Mouse (Mus musculus) kidney, embryonic 14.5 days (tissue): ENCODE measurements around the gene Trip11. TPM values are rescaled to one million over a fixed set of nuclear protein-coding genes. Genes with fewer than 3 reads are reported as not detected.
A peak's percentile ranks its signal among the peaks of the same experiment; 100 is the strongest.
"Not testable (repeated sequence)": the region's sequence is repeated elsewhere in the genome, so short reads cannot be mapped to it uniquely, and the experiment has no call there.

Experiments
- ATAC-seq: fragments of 200-750 bp; cut with Nextera tagmentation; 2 replicates; pipeline ENCODE4 v1.8.0; 2017; ENCODE audit warnings: moderate number of reproducible peaks, mild to moderate bottlenecking, moderate TSS enrichment, moderate library complexity; ENCODE audit not compliant: low FRiP score, low TSS enrichment
- H3K27ac ChIP-seq: fragments of 300-500 bp; sonication (generic); 2 replicates; pipeline ENCODE4 v1.5.1; 2014; ENCODE audit warnings: low read depth, mild to moderate bottlenecking, low read length, moderate library complexity, mixed read lengths
- H3K27me3 ChIP-seq: fragments of 300-500 bp; sonication (generic); 2 replicates; pipeline ENCODE4 v1.6.1; 2014; ENCODE audit warnings: mild to moderate bottlenecking, low read length; ENCODE audit not compliant: control insufficient read depth, insufficient read depth
- H3K36me3 ChIP-seq: fragments of 300-500 bp; sonication (generic); 2 replicates; pipeline ENCODE4 v1.6.1; 2014; ENCODE audit warnings: low read length, mixed read lengths; ENCODE audit not compliant: control insufficient read depth, insufficient read depth
- H3K4me1 ChIP-seq: fragments of 300-500 bp; sonication (generic); 2 replicates; pipeline ENCODE4 v1.6.1; 2014; ENCODE audit warnings: low read length, mixed read lengths; ENCODE audit not compliant: control insufficient read depth, insufficient read depth
- H3K4me2 ChIP-seq: fragments of 300-500 bp; sonication (generic); replicated peaks from 2 replicates; pipeline ENCODE4 v1.6.1; 2014; ENCODE audit warnings: low read depth, mild to moderate bottlenecking, low read length
- H3K4me3 ChIP-seq: fragments of 300-500 bp; sonication (generic); 2 replicates; pipeline ENCODE4 v1.5.1; 2014; ENCODE audit warnings: mild to moderate bottlenecking, low read length
- H3K9ac ChIP-seq: fragments of 300-500 bp; sonication (generic); 2 replicates; pipeline ENCODE4 v1.6.1; 2014; ENCODE audit warnings: low read depth, mild to moderate bottlenecking, low read length, moderate library complexity
- H3K9me3 ChIP-seq: fragments of 300-500 bp; sonication (generic); 2 replicates; pipeline ENCODE4 v1.6.1; 2016; ENCODE audit warnings: low read length; ENCODE audit not compliant: control insufficient read depth
- WGBS: fragments of 180-500 bp; shearing (Covaris S2); extraction: QIAGEN DNeasy Blood & Tissue Kit; methylation state at CpG from one replicate; pipeline ENCODE4 v1.1.7; 2014; 5-methylcytosine and 5-hydroxymethylcytosine counted together
- polyA plus RNA-seq: library from polyadenylated mRNA; unstranded; fragments of >200 nt; fragmentation: Nextera tagmentation; extraction: Ambion mirVana; gene quantifications from 2 replicates; pipeline ENCODE4 v1.2.1, GENCODE M21; 2014

Trip11 gene
- polyA plus RNA-seq = 19.8 and 29.4 TPM in 2 replicates

DNA sequence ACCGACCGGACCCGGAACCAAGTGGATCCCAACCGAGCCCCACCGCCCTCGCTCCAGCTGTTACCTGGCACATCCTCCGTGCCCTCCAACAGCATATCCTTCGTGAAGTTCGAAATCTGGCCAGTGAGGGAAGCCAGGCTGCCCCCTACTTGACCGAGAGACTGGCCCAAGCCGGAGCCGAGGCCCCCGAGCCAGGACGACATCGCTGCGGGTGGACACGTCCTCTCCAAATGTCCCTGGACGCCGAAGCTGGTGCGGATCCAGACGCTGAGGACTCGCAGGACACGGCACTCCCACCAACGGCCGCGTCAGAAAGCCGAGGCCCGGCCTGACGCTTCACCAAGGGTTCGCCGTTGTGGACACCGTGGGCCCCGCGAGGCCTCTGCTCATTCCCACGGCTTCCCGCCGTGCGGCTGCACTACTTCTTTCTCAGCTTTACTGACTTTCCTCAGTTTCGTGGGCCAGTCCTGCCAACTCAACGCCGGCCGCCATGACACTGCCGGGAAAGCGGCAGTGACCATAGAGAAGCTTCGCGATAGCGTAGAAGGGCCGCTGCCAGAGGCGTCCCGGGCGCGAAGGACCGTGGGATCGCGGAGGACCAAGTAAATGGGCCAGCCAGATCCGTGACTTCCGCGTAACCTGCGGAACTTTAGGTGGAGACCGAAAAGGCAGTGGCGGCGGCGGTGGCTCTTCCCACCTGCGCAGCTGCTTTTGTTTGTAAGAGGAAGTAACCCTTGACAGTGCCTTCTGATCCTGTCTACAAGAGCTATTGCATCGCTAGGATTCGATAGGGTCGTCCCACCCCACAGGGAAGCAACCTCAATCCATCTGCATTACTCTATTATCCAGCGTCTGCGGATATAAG lies at the start of gene Trip11:
Trip11 (minus strand) TSS at position 642 of the 865 bp plus-strand sequence.
- Histone ChIP-seq H3K27me3 (no peaks in the 10 kb centered on the region), H3K9me3 (no peaks in the 10 kb centered on the region), H3K27ac (peak within 1 kb of the TSS; percentile 84), H3K9ac (peak within 1 kb of the TSS; percentile 86), H3K36me3 (peaks cover 9% of the 10 kb centered on the region; the same call in 1 of the 2 replicates), H3K4me2 (peak within 1 kb of the TSS; percentile 53), H3K4me1 (peaks cover 12% of the 10 kb centered on the region), H3K4me3 (peak within 1 kb of the TSS; percentile 63)
- WGBS = under 1% methylated on average over 69 of the region's 69 CpGs
- ATAC-seq = peak; percentile 95

DNA sequence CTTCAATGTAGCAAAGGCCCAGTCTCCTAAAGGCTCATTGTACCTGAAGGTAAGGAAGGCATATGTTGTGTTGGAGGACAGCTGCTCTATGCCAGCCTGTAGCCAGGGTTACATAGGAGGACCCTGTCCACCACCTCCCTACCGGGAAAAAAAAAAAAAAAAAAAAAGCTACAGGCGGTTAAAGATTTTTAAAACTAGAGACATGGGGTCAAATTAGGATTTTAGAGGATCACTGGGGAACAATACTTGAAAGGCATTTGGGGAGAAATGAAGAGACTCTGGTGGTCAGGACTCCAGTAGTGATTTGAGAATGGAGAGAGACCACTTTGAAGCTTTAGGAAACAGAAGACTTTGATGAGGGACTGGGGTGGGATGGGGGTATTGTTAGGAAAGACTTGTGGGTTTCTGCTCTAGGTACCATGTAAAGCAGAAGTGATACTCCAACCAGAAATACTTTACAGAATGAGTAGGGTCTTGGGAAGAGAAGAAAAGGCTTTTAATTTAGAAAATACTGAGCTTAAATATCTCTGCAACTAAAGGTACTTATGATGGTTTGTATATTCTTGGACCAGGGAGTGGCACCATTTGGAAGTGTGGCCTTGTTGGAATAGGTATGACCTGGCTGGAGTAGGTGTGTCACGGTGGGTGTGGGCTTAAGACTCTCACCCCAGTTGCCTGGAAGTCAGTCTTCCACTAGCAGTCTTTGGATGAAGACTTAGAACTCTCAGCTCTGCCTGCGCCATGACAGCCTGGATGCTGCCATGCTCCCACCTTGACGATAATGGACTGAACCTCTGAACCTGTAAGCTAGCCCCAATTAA lies 46.1 kb upstream of the Trip11 start:
- H3K27me3 ChIP-seq, ATAC-seq, H3K4me3 ChIP-seq, H3K9ac ChIP-seq, H3K4me1 ChIP-seq, H3K36me3 ChIP-seq, H3K9me3 ChIP-seq, H3K27ac ChIP-seq: not testable (repeated sequence)
- 93% methylated on average over 5 of the region's 5 CpGs for WGBS
- H3K4me2 ChIP-seq = peak overlapping the region; percentile 42; the same call in 1 of the 2 replicates

DNA sequence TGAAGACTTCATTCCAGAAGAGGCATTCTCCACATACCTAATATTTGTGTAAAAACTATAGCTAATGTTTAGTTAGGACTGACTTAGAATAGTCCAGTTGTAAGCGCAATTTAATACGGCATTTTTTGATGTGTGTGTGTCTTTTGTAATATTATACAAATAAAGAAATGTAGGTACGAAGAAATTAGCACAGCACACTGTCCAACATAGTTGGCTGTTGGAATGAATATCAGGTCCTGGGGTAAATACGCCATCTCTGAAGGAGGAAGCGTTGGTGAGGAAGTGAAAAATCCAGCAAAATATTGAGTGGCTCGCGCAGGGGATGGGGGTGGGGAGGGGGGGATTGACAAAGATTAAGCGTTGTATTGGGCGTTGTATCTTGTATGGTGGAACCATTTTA lies 45.5 kb upstream of the Trip11 start:
- ATAC-seq = no peak
- H3K9me3 ChIP-seq = no peaks in the 10 kb centered on the region

DNA sequence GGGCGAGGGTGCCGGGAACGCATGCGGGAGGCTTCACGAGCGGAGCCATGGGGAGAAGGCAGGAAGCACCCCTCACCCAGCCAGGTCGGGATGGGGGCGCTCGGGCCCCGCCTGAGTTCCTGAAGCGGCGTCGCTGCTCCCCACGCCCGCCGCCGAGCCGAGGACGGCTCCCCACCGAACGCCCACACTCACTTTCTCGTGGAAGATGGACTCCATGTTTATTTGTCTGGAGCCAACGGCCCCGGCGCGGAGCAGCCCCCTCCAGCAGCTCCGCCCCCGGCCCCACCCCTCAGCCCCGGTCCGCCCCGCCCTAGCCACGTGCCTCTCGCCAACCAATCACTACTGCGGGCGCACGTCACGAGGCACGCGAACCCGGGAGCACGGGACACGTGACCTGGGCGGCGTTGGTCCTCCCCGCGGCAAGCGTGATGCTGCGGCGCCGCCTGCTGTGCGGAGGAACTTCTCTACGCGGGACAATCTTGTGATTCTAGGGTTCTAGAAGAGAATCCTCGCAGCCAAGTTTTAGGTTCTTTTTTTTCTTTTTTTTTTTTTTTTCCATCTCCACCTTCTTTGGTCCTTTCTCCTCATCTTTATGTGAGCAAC lies 45.0 kb upstream of the Trip11 start, which contains the start of gene Atxn3:
Atxn3 (minus strand) TSS at position 305 of the 603 bp plus-strand sequence.
- ATAC-seq = peak; percentile 99
- WGBS = under 1% methylated on average over 51 of the region's 54 CpGs
- H3K27ac ChIP-seq = no peak within 1 kb of the TSS
- H3K9me3 ChIP-seq = no peaks in the 10 kb centered on the region
- H3K4me1 ChIP-seq = peaks cover 7% of the 10 kb centered on the region; the same call in 1 of the 2 replicates
- H3K27me3 ChIP-seq = no peaks in the 10 kb centered on the region
- H3K4me3 ChIP-seq = peak within 1 kb of the TSS; percentile 66
- H3K36me3 ChIP-seq = no peaks in the 10 kb centered on the region
- H3K9ac ChIP-seq = peak within 1 kb of the TSS; percentile 73
- peak within 1 kb of the TSS; percentile 46 for H3K4me2 ChIP-seq

More for the DNA sequence above, 45.5 kb upstream of the Trip11 start:
- H3K4me3 ChIP-seq = peak overlapping the region; percentile 66
- H3K36me3 ChIP-seq = no peaks in the 10 kb centered on the region
- peak overlapping the region; percentile 42 for H3K4me2 ChIP-seq
- H3K9ac ChIP-seq = no peak overlapping the region
- H3K4me1 ChIP-seq = peaks cover 7% of the 10 kb centered on the region; the same call in 1 of the 2 replicates
- H3K27ac ChIP-seq = no peak overlapping the region
- no peaks in the 10 kb centered on the region for H3K27me3 ChIP-seq
- WGBS = 63% methylated on average over 9 of the region's 9 CpGs

DNA sequence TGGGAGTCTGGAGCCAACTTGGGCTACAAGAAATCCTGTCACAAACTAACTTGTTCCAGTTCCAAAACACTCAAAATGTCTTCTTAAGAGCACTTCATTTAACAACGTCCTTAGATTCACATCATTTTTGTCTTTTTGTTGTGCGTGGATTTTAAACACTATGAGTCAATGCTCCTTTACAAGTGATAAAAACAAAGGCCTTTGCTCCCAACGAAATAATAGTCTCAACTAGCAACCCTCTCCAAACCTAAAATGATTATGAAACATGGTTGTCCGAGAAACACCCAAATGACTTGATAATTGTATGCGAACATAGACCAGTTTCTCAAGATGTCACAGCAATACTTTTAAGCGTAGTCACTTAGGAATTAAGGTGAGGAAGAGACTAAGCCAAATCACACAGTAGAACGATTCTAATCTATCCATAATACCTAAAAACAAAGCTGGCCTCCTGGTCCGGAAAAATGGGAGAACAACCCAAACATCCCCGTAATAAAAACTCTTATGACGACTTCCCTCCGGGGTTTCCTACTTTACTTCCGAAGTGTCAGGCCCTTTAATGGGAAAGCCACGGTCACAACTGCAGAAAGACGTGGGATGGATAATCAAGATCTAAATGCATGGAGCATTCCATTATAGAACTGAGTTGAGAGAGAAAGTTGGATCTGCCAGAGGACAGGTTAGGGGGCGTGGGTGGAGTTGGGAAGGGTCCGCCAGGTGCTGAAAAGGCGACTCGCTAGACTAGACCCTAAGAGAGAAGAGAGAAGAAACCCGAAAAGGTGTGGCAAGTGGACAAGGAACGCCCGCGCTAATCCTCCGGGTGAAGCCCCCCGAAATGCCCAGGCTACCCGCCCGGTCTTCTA lies 44.2 kb upstream of the Trip11 start:
- Histone ChIP-seq H3K36me3 (no peaks in the 10 kb centered on the region), H3K4me1 (peaks cover 7% of the 10 kb centered on the region; the same call in 1 of the 2 replicates), H3K4me3 (peak overlapping the region; percentile 66), H3K27ac (no peak overlapping the region), H3K4me2 (peak overlapping the region; percentile 46), H3K27me3 (no peaks in the 10 kb centered on the region), H3K9me3 (no peaks in the 10 kb centered on the region), H3K9ac (peak overlapping the region; percentile 73)
- 13% methylated on average over 26 of the region's 26 CpGs for WGBS
- ATAC-seq = peak; percentile 60

DNA sequence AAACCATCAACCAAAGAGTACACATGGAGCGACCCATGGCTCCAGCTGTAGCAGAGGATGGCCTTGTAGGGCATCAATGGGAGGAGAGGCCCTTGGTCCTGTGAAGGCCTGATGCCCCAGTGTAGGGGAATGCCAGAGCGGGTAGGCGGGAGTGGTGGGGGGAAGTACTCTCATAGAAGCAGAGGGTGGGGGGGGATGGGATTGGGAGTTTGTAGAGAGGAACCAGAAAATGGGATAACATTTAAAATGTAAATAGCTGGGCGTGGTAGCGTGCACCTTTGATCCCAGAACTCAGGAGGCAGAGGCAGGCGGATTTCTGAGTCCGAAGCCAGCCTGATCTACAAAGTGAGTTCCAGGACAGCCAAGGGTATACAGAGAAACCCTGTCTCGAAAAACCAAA lies 42.8 kb upstream of the Trip11 start:
- H3K9ac ChIP-seq, H3K27ac ChIP-seq: not testable (repeated sequence)
- 97% methylated on average over 8 of the region's 8 CpGs for WGBS

DNA sequence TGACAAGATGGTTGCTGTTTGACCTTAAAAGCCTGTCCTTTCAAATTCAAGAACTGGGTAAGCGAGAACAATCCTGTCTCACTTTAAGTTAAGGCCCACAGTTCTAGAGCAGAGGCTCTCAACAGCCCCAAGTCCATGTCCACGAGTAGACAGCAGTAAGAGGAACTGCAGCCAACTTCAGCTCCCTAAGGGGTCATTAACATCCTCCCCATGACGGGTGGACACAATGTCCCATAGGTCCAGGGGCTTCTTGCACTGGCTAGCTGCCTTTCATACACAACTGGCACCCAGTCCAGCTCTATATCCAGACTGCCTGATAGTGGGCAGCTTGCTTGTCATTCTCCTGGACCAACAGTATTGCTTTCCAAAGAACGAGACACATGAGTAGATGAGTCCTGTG lies 35.7 kb upstream of the Trip11 start:
- ATAC-seq = no peak
- WGBS = 66% methylated on average over 4 of the region's 4 CpGs
- no peak overlapping the region for H3K4me2 ChIP-seq

More for the DNA sequence above, 42.8 kb upstream of the Trip11 start:
- H3K4me1 ChIP-seq, ATAC-seq, H3K4me3 ChIP-seq, H3K9me3 ChIP-seq, H3K4me2 ChIP-seq, H3K36me3 ChIP-seq, H3K27me3 ChIP-seq: not testable (repeated sequence)

DNA sequence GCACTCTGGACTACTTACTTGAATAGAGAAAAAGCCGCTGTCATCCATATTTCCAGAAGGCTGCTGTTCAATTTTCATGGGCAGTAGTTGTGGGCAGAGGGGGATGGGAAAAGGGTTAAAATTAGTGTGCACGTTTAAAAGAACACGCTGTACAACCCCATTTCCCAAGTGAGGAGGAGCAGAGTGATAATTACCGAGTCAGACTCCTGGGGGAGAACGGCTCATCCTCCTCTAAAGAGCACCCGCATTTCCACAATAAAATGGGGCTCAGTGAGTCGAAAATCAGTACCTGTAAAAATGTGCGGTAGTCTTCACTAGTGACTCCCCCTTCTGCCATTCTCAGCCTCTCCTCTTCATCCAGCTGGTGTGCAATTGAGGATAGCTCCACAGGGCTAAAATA lies 34.9 kb upstream of the Trip11 start:
- Histone ChIP-seq H3K27ac (no peak overlapping the region), H3K9ac (no peak overlapping the region), H3K36me3 (peaks cover 26% of the 10 kb centered on the region), H3K4me1 (no peaks in the 10 kb centered on the region), H3K9me3 (no peaks in the 10 kb centered on the region), H3K4me3 (no peak overlapping the region), H3K27me3 (no peaks in the 10 kb centered on the region), H3K4me2 (no peak overlapping the region)
- WGBS = 86% methylated on average over 8 of the region's 8 CpGs
- no peak for ATAC-seq

More for the DNA sequence above, 35.7 kb upstream of the Trip11 start:
- Histone ChIP-seq H3K27me3 (no peaks in the 10 kb centered on the region), H3K36me3 (peaks cover 26% of the 10 kb centered on the region), H3K27ac (no peak overlapping the region), H3K9me3 (no peaks in the 10 kb centered on the region), H3K4me1 (no peaks in the 10 kb centered on the region), H3K9ac (no peak overlapping the region), H3K4me3 (no peak overlapping the region)
